Mouse (Mus musculus) neural tube, embryonic 11.5 days (tissue): ENCODE data around the gene 4930563M21Rik. TPM values are rescaled to one million over a fixed set of nuclear protein-coding genes. Genes with fewer than 3 reads are reported as not detected.
"Not testable (repeated sequence)": the region's sequence is repeated elsewhere in the genome, so short reads cannot be mapped to it uniquely, and the experiment has no call there.

ENCODE experiments used
- ATAC-seq: fragments of 200-750 bp; cut with Nextera tagmentation; 2 replicates; pipeline ENCODE4 v1.8.0; 2017; ENCODE audit warnings: moderate number of reproducible peaks, mild to moderate bottlenecking, moderate TSS enrichment, moderate library complexity; ENCODE audit not compliant: insufficient read depth, low FRiP score, low TSS enrichment
- DNase-seq: peaks from one replicate; pipeline ENCODE4 v3.0.0-alpha.2; 2015; ENCODE audit warnings: low spot score
- H3K27ac ChIP-seq: fragments of 300-500 bp; sonication (generic); 2 replicates; pipeline ENCODE4 v1.5.1; 2014; ENCODE audit warnings: low read depth, mild to moderate bottlenecking, low read length
- H3K27me3 ChIP-seq: fragments of 300-500 bp; sonication (generic); 2 replicates; pipeline ENCODE4 v1.6.1; 2014; ENCODE audit warnings: mild to moderate bottlenecking, low read length, mixed read lengths; ENCODE audit not compliant: control insufficient read depth, insufficient read depth
- H3K36me3 ChIP-seq: fragments of 300-500 bp; sonication (generic); 2 replicates; pipeline ENCODE4 v1.6.1; 2014; ENCODE audit warnings: mild to moderate bottlenecking, low read length, moderate library complexity, mixed read lengths; ENCODE audit not compliant: control insufficient read depth, insufficient read depth
- H3K4me1 ChIP-seq: fragments of 300-500 bp; sonication (generic); 2 replicates; pipeline ENCODE4 v1.6.1; 2014; ENCODE audit warnings: low read length, mixed read lengths; ENCODE audit not compliant: control insufficient read depth, insufficient read depth
- H3K4me2 ChIP-seq: fragments of 300-500 bp; sonication (generic); 2 replicates; pipeline ENCODE4 v1.6.1; 2014; ENCODE audit warnings: low read depth, mild to moderate bottlenecking, moderate library complexity
- H3K4me3 ChIP-seq: fragments of 300-500 bp; sonication (generic); 2 replicates; pipeline ENCODE4 v1.5.1; 2014; ENCODE audit warnings: low read depth, low read length
- H3K9ac ChIP-seq: fragments of 300-500 bp; sonication (generic); 2 replicates; pipeline ENCODE4 v1.6.1; 2014; ENCODE audit warnings: mild to moderate bottlenecking, low read length
- H3K9me3 ChIP-seq: fragments of 300-500 bp; sonication (generic); 2 replicates; pipeline ENCODE4 v1.6.1; 2016; ENCODE audit warnings: low read length; ENCODE audit not compliant: control insufficient read depth
- WGBS: fragments of 180-500 bp; shearing (Covaris S2); extraction: QIAGEN DNeasy Blood & Tissue Kit; methylation state at CpG from one replicate; pipeline ENCODE4 v1.1.7; 2014; 5-methylcytosine and 5-hydroxymethylcytosine counted together
- polyA plus RNA-seq: library from polyadenylated mRNA; unstranded; fragments of >200 nt; fragmentation: Nextera tagmentation; extraction: Ambion mirVana; gene quantifications from 2 replicates; pipeline ENCODE4 v1.2.1, GENCODE M21; 2014

4930563M21Rik gene
- not detected in 2 replicates for polyA plus RNA-seq

DNA sequence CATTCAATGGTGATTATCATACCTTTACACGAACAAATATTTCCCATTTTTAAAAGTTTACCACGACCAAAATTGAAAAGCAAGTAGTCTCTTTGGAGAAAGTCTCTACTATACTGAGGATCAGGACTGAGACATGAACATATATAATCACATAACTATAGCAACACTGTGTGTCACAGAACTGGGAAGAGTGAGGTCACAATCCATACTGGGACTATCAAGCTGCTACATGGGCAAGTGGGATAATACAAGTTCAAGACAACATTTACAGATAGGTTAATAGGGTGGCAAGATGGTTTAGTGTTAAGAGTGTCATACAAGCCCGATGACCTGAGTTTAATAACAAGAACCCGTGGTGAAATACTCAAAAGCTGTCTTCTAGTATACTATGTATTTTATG is at the start of gene 4930563M21Rik:
Gene 4930563M21Rik, minus strand, starts transcription at position 101 of the 400 bp plus-strand sequence.
- Histone ChIP-seq H3K4me3 (no peak within 1 kb of the TSS), H3K36me3 (no peaks in the 10 kb centered on the region), H3K4me1 (no peaks in the 10 kb centered on the region), H3K4me2 (no peak within 1 kb of the TSS), H3K27me3 (no peaks in the 10 kb centered on the region), H3K27ac (no peak within 1 kb of the TSS), H3K9me3 (no peaks in the 10 kb centered on the region), H3K9ac (no peak within 1 kb of the TSS)
- ATAC-seq (no peak), DNase-seq (no peak)
- WGBS = 78% methylated on average over 4 of the region's 4 CpGs

DNA sequence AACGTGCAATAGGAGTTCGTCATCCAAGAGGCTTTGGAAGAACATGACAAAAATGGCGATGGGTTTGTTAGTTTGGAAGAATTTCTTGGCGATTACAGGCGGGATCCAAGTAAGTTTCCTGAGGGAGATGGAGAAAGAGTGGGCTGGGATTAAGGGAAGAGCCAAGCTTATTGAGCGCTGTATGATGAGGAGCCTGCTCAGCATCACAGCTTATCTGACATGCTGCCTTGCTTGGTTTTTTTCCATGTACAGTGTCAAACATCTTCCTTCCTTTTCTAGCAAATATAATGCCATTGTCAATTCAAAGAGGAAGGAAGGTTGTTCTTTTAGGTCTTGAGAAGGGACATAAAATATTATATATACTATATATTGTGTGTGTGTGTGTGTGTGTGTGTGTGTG is 45.8 kb upstream of the 4930563M21Rik start:
- no peak overlapping the region for H3K27ac ChIP-seq
- peaks cover 11% of the 10 kb centered on the region for H3K36me3 ChIP-seq
- DNase-seq (no peak), ATAC-seq (no peak)
- H3K4me2 ChIP-seq = no peak overlapping the region
- no peaks in the 10 kb centered on the region for H3K4me1 ChIP-seq
- WGBS = 95% methylated on average over 6 of the region's 6 CpGs
- H3K9ac ChIP-seq = no peak overlapping the region
- no peak overlapping the region for H3K4me3 ChIP-seq
- no peaks in the 10 kb centered on the region for H3K9me3 ChIP-seq
- no peaks in the 10 kb centered on the region for H3K27me3 ChIP-seq

DNA sequence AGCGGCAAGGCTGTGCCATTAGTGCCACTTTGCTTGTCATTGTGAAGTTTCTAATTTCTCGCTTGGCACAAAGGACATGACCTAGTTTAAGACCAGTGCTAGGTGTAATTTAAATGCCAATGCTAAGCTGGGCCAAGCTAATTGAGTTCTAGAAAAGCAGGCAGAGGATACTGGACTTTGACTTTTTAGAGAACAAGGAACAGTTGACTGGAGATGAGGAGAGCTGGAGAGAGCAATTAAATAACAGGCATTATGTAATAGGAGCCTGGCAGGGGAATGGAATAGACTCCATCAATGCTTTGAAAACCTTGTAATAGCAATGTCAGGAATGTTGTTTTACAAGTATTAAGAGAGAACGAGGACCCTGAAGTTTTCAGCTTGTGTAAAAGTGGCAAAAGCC is 43.4 kb upstream of the 4930563M21Rik start:
- no peaks in the 10 kb centered on the region for H3K27me3 ChIP-seq
- 59% methylated on average over 3 of the region's 3 CpGs for WGBS
- H3K4me1 ChIP-seq = no peaks in the 10 kb centered on the region
- no peak for DNase-seq
- ATAC-seq = no peak
- no peaks in the 10 kb centered on the region for H3K9me3 ChIP-seq
- H3K4me3 ChIP-seq = no peak overlapping the region
- H3K4me2 ChIP-seq = no peak overlapping the region
- H3K9ac ChIP-seq = no peak overlapping the region
- H3K27ac ChIP-seq = no peak overlapping the region
- H3K36me3 ChIP-seq = peaks cover 8% of the 10 kb centered on the region

DNA sequence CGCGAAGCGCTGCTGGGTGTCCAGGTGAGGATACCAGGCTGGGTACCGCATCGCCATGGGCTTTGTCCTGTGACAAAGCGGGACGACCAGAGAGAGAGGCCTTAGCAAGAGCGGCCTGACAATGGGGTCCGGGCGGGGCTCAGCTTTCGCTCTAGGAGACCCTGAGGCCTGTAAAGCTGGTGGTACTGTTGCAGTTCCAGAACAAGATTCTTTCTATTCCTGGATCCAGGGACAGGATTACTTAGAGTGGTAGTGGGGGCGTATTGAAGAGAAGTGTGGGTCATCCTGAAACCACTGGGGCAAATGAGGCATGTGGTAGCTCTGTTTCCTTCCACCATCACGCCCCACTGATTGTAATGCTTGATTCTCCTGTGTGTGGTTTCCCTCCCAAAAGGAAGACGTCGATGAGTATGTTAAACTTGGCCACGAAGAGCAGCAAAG is 31.9 kb upstream of the 4930563M21Rik start:
- Histone ChIP-seq H3K27me3 (no peaks in the 10 kb centered on the region), H3K4me3 (peak overlapping the region; percentile 81), H3K9ac (peak overlapping the region; percentile 98), H3K27ac (peak overlapping the region; percentile 96), H3K4me1 (peaks cover 9% of the 10 kb centered on the region; the same call in 1 of the 2 replicates), H3K36me3 (peaks cover 4% of the 10 kb centered on the region; the same call in 1 of the 2 replicates), H3K4me2 (peak overlapping the region; percentile 72), H3K9me3 (no peaks in the 10 kb centered on the region)
- WGBS = under 1% methylated on average over 16 of the region's 16 CpGs
- ATAC-seq = peak; percentile 13; the same call in 1 of the 2 replicates
- DNase-seq = no peak

DNA sequence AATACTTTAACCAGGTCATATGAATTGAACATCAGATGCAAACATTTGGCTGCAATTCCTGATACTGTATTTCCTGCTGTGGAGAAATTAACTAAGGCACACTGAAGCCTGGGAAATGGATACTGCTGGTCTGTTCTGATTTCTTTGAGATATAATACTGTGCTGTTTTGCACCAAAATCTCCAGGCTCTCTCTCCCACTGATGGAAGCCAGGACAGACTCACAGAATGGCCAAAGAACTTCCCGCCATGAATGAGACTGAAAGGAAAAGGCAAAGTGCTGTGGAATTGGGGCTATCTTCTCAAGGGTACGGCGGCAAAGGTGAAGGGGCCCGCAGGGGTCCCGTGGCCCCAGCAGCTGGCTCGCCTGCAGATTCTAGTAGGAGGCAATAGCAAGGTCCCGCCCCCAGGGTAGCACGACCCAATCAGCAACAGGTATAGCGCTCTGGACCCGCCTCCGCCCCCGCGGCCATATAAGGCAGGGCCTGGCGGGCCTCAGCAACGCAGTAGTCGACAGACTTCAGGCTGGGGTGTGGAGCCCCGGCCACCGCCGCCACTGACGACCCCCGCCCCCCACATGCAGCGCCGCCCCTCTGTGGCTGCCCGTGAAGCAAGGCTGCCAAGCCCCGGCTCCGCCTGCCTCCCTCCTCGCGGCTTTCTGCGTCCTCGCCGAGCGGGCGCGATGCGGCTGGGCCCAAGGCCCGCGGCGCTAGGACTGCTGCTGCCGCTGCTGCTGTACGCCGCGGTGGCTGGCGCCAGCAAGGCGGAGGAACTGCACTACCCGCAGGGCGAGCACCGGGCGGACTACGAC is 31.2 kb upstream of the 4930563M21Rik start, which contains the start of gene Rcn2:
Gene Rcn2, plus strand, starts transcription at position 474 of the 809 bp plus-strand sequence.
- ATAC-seq = peak; percentile 100
- DNase-seq = peak; percentile 96
- H3K9me3 ChIP-seq = no peaks in the 10 kb centered on the region
- peak within 1 kb of the TSS; percentile 72 for H3K4me2 ChIP-seq
- peak within 1 kb of the TSS; percentile 81 for H3K4me3 ChIP-seq
- H3K9ac ChIP-seq = peak within 1 kb of the TSS; percentile 98
- peaks cover 4% of the 10 kb centered on the region; the same call in 1 of the 2 replicates for H3K36me3 ChIP-seq
- H3K4me1 ChIP-seq = peaks cover 9% of the 10 kb centered on the region; the same call in 1 of the 2 replicates
- no peaks in the 10 kb centered on the region for H3K27me3 ChIP-seq
- peak within 1 kb of the TSS; percentile 96 for H3K27ac ChIP-seq
- under 1% methylated on average over 41 of the region's 49 CpGs for WGBS

DNA sequence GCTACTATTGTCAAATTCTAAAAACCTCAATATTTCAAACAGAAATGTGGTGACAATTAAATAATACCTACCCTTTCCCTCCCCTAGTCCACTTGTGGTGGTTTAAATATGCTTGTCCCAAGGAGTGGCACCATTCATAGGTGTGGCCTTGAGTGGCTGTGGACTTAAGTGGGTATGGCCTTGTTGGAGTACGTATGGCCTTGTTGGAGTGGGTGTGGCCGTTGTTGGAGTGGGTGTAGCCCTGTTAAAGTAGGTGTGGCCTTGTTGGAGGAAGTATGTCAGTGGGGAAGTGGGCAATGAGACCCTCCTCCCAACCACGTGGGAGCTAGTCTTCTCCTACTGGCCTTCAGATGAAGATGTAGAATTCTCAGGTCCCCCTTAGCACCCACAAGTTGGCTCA is 21.9 kb upstream of the 4930563M21Rik start:
- ATAC-seq = no peak
- Histone ChIP-seq H3K4me3 (no peak overlapping the region), H3K27me3 (no peaks in the 10 kb centered on the region), H3K9ac (no peak overlapping the region), H3K36me3 (no peaks in the 10 kb centered on the region), H3K9me3 (no peaks in the 10 kb centered on the region), H3K4me1 (no peaks in the 10 kb centered on the region), H3K27ac (no peak overlapping the region), H3K4me2 (no peak overlapping the region)
- 76% methylated on average over 3 of the region's 3 CpGs for WGBS
- DNase-seq = no peak

DNA sequence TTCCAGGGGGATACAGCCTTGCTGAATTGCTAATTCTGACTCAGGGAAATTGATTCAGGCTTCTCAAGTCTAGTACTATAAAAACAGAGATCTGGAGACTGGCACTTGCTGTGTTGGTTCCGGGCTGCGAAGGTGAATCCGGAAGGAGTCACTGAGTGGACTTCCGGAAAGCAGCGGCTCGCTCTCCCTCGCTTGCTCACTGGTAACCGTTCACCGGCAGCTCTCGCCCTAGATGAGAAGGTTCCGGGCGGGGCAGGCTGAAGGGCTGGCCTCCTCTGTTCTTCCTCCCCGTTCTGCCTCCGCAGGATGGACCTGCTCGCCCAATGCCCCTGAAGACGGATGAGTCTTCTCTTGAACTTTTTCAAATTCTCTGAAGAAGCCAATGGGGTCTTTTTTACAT is 16.9 kb upstream of the 4930563M21Rik start:
- Histone ChIP-seq H3K27me3 (no peaks in the 10 kb centered on the region), H3K36me3 (no peaks in the 10 kb centered on the region), H3K4me3 (no peak overlapping the region), H3K27ac (no peak overlapping the region), H3K9ac (no peak overlapping the region), H3K4me2 (no peak overlapping the region), H3K4me1 (no peaks in the 10 kb centered on the region), H3K9me3 (no peaks in the 10 kb centered on the region)
- WGBS = 87% methylated on average over 16 of the region's 16 CpGs
- no peak for ATAC-seq
- DNase-seq = no peak

DNA sequence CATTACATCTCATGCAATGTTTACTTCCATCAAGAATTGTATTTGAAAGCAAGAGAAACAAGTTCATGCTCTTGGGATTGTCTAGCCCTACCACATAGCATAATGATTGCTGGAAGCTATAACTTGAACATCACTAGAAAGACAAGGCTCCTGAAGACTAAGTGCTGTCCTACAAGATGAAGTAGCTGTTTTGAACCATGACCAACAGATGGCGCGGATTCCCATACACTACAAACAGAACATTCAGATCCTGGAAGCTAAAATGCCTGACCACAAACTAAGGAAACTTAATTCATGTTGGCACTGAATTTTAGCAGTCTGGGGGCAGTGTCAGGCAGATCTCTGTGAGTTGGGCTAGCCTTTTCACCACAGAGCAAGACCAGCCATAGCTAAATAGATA is 14.4 kb upstream of the 4930563M21Rik start:
- Histone ChIP-seq H3K4me3 (no peak overlapping the region), H3K9me3 (no peaks in the 10 kb centered on the region), H3K4me1 (no peaks in the 10 kb centered on the region), H3K27ac (no peak overlapping the region), H3K27me3 (no peaks in the 10 kb centered on the region), H3K9ac (no peak overlapping the region), H3K36me3 (no peaks in the 10 kb centered on the region), H3K4me2 (no peak overlapping the region)
- DNase-seq (no peak), ATAC-seq (no peak)
- WGBS = 55% methylated on average over 2 of the region's 2 CpGs

DNA sequence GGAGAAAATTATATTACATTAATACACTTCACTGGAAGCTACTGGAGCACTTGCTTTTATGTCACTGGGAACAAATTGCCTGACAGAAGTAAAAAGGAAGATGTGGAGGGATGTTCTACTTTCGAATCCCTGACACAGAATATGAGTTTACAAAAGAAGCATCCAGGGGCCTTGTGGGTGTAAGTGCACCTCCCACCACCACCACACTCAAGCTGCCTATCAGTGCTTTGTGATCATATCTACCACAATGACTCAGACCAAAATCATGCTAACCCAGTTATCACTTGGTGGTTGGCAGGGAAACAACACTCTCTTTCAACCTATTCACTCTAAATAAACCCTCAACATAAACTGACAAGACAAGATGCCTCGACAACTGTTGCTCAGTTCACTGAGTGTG is 5.7 kb downstream of the 4930563M21Rik start:
- not testable (repeated sequence) for H3K27me3 ChIP-seq, H3K9ac ChIP-seq, H3K4me1 ChIP-seq, DNase-seq, ATAC-seq, H3K4me2 ChIP-seq, H3K27ac ChIP-seq, H3K9me3 ChIP-seq, H3K36me3 ChIP-seq, H3K4me3 ChIP-seq
- WGBS = no CpG with 5 or more reads among the region's 2 CpGs
